Mouse (Mus musculus) embryonic facial prominence, embryonic 14.5 days (tissue): ENCODE results near the gene Polr1d. TPM values are rescaled to one million over a fixed set of nuclear protein-coding genes. Genes with fewer than 3 reads are reported as not detected.

Source experiments
- ATAC-seq: fragments of 200-750 bp; cut with Nextera tagmentation; 2 replicates; pipeline ENCODE4 v1.8.0; 2017; ENCODE audit warnings: low read depth, moderate number of reproducible peaks, moderate TSS enrichment
- DNase-seq: peaks from one replicate; pipeline ENCODE4 v3.0.0-alpha.2; 2015; ENCODE audit warnings: low spot score
- H3K27ac ChIP-seq: fragments of 300-500 bp; sonication (generic); replicated peaks from 2 replicates; pipeline ENCODE4 v1.5.1; 2014; ENCODE audit warnings: low read depth, mild to moderate bottlenecking, low read length, moderate library complexity
- H3K27me3 ChIP-seq: fragments of 300-500 bp; sonication (generic); replicated peaks from 2 replicates; pipeline ENCODE4 v1.6.1; 2014; ENCODE audit warnings: low read length; ENCODE audit not compliant: control insufficient read depth, insufficient read depth
- H3K36me3 ChIP-seq: fragments of 300-500 bp; sonication (generic); 2 replicates; pipeline ENCODE4 v1.6.1; 2014; ENCODE audit warnings: low read length, mixed read lengths; ENCODE audit not compliant: control insufficient read depth, insufficient read depth
- H3K4me1 ChIP-seq: fragments of 300-500 bp; sonication (generic); 2 replicates; pipeline ENCODE4 v1.6.1; 2014; ENCODE audit warnings: antibody characterized with exemption, low read length; ENCODE audit not compliant: control insufficient read depth, insufficient read depth
- H3K4me2 ChIP-seq: fragments of 300-500 bp; sonication (generic); 2 replicates; pipeline ENCODE4 v1.6.1; 2014; ENCODE audit warnings: low read depth, mild to moderate bottlenecking, low read length, moderate library complexity, mixed read lengths
- H3K4me3 ChIP-seq: fragments of 300-500 bp; sonication (generic); 2 replicates; pipeline ENCODE4 v1.5.1; 2014; ENCODE audit warnings: low read depth, mild to moderate bottlenecking, low read length
- H3K9ac ChIP-seq: fragments of 300-500 bp; sonication (generic); 2 replicates; pipeline ENCODE4 v1.6.1; 2014; ENCODE audit warnings: low read depth, mild to moderate bottlenecking, low read length, moderate library complexity, mixed read lengths
- H3K9me3 ChIP-seq: fragments of 300-500 bp; sonication (generic); 2 replicates; pipeline ENCODE4 v1.6.1; 2016; ENCODE audit warnings: low read length; ENCODE audit not compliant: control insufficient read depth
- WGBS: fragments of 180-500 bp; shearing (Covaris S2); extraction: QIAGEN DNeasy Blood & Tissue Kit; methylation state at CpG from one replicate; pipeline ENCODE4 v1.1.7; 2014; 5-methylcytosine and 5-hydroxymethylcytosine counted together
- polyA plus RNA-seq: library from polyadenylated mRNA; unstranded; fragments of >200 nt; fragmentation: Nextera tagmentation; extraction: Ambion mirVana; gene quantifications from 2 replicates; pipeline ENCODE4 v1.2.1, GENCODE M21; 2014

Gene Polr1d
- polyA plus RNA-seq, 1 experiment from 2014 or later: 147 TPM

GRCm38 (mm10) chr5:147156376-147156775, 79.5 kb downstream of the Polr1d start:
- WGBS: 29% methylated on average over 3 of the region's 3 CpGs
- no peak for ATAC-seq
- Histone ChIP-seq H3K27ac (no peak overlapping the region), H3K4me1 (no peaks in the 10 kb centered on the region), H3K9me3 (no peaks in the 10 kb centered on the region), H3K4me3 (no peak overlapping the region), H3K27me3 (no peaks in the 10 kb centered on the region), H3K4me2 (no peak overlapping the region), H3K36me3 (no peaks in the 10 kb centered on the region), H3K9ac (no peak overlapping the region)
- DNase-seq: peak; percentile 8

- Histone ChIP-seq H3K9ac (no peak overlapping the region), H3K4me3 (no peak overlapping the region), H3K27ac (no peak overlapping the region), H3K9me3 (no peaks in the 10 kb centered on the region), H3K4me1 (no peaks in the 10 kb centered on the region), H3K36me3 (no peaks in the 10 kb centered on the region), H3K27me3 (no peaks in the 10 kb centered on the region), H3K4me2 (no peak overlapping the region)
- DNase-seq (no peak), ATAC-seq (no peak)
- 73% methylated on average over 7 of the region's 7 CpGs for WGBS
These were observed 80.6 kb downstream of the Polr1d start for GRCm38 (mm10) chr5:147157441-147157840.

- 90% methylated on average over 6 of the region's 6 CpGs for WGBS
These were observed 82.5 kb downstream of the Polr1d start for GRCm38 (mm10) chr5:147159320-147159719.

GRCm38 (mm10) chr5:147159792-147160191, 82.9 kb downstream of the Polr1d start:
- WGBS: 86% methylated on average over 2 of the region's 2 CpGs
- Histone ChIP-seq H3K36me3 (no peaks in the 10 kb centered on the region), H3K4me2 (no peak overlapping the region)

More at GRCm38 (mm10) chr5:147159320-147159719, 82.5 kb downstream of the Polr1d start:
- Histone ChIP-seq H3K9ac (no peak overlapping the region), H3K9me3 (no peaks in the 10 kb centered on the region), H3K27ac (no peak overlapping the region), H3K27me3 (no peaks in the 10 kb centered on the region), H3K4me3 (no peak overlapping the region), H3K4me1 (no peaks in the 10 kb centered on the region), H3K36me3 (no peaks in the 10 kb centered on the region), H3K4me2 (no peak overlapping the region)
- ATAC-seq: no peak
- no peak for DNase-seq

More at GRCm38 (mm10) chr5:147159792-147160191, 82.9 kb downstream of the Polr1d start:
- no peak overlapping the region for H3K27ac ChIP-seq
- no peak overlapping the region for H3K4me3 ChIP-seq
- no peaks in the 10 kb centered on the region for H3K9me3 ChIP-seq
- H3K27me3 ChIP-seq: no peaks in the 10 kb centered on the region
- no peak overlapping the region for H3K9ac ChIP-seq
- ATAC-seq (no peak), DNase-seq (no peak)
- H3K4me1 ChIP-seq: no peaks in the 10 kb centered on the region

Other genes with a start within 250 kb of the Polr1d start
- gene Rpl21, start 244.2 kb upstream of the Polr1d start, polyA plus RNA-seq: 666 and 723 TPM in 2 replicates
- 8.5 and 9.5 TPM in 2 replicates for gene Rasl11a, start 232.0 kb upstream of the Polr1d start, polyA plus RNA-seq
- gene Gtf3a, start 128.4 kb upstream of the Polr1d start, polyA plus RNA-seq: 86.0 and 95.2 TPM in 2 replicates
- gene Mtif3, start 113.2 kb upstream of the Polr1d start, polyA plus RNA-seq: 19.5 and 26.1 TPM in 2 replicates
- gene Lnx2, start 464 bp upstream of the Polr1d start, polyA plus RNA-seq: 13.7 and 13.9 TPM in 2 replicates
- gene Gsx1, start 111.6 kb downstream of the Polr1d start, polyA plus RNA-seq: not detected in 2 replicates
- gene Pdx1, start 192.9 kb downstream of the Polr1d start, polyA plus RNA-seq: not detected in 2 replicates
- gene Cdx2, start 230.2 kb downstream of the Polr1d start, polyA plus RNA-seq: not detected in 2 replicates
- not detected in 2 replicates for gene Urad, start 245.4 kb downstream of the Polr1d start, polyA plus RNA-seq